Mouse (Mus musculus): ENCODE data around the gene Eps15l1.

Gene Eps15l1

GRCm38 (mm10) chr8:72319921-72320802 lies 101.1 kb downstream of the Eps15l1 start:
- DNase-seq (ENCODE audit: low spot score): no peak

DNA sequence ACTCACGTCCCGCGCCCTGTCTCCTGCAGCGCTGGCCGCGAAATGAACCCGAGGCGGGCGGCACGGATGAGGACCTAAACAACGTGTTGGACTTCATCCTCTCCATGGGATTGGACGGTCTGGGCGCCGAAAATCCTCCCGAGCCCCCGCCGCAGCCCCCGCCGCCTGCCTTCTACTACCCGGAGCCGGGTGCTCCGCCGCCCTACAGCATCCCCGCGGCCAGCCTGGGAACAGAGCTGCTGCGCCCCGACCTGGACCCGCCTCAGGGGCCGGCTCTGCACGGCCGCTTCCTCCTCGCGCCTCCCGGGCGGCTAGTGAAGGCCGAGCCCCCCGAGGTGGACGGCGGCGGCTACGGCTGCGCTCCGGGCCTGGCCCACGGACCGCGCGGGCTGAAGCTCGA lies 101.9 kb downstream of the Eps15l1 start:
- no peak for DNase-seq (ENCODE audit: low spot score)

DNA sequence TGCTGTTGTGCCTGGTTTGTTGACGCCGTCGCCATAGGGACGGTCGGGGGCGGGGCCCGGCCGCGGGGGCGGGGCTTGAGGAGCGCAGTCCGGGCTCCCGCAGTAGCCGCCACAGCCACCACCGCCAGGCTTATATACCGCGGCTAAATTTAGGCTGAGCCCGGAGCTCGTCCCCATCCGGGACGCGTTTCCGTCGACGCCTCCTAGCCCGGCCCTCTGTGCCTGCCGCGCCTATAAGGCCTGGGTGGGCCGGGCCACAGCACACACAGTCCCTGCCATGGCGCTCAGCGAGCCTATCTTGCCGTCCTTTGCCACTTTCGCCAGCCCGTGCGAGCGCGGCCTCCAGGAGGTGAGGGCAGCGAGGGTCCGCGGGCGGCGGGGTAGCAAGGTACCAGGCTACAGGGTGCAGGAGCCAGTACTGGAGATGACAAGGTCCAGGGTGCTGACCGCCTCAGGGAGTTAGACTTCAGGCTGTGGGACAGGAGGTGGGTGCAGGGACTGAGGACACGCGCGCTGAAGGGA lies 102.4 kb downstream of the Eps15l1 start, which contains the start of gene Klf2:
Gene Klf2, plus strand, starts transcription at position 233 of the 522 bp plus-strand sequence.
- DNase-seq (ENCODE audit: low spot score): peak; percentile 88

DNA sequence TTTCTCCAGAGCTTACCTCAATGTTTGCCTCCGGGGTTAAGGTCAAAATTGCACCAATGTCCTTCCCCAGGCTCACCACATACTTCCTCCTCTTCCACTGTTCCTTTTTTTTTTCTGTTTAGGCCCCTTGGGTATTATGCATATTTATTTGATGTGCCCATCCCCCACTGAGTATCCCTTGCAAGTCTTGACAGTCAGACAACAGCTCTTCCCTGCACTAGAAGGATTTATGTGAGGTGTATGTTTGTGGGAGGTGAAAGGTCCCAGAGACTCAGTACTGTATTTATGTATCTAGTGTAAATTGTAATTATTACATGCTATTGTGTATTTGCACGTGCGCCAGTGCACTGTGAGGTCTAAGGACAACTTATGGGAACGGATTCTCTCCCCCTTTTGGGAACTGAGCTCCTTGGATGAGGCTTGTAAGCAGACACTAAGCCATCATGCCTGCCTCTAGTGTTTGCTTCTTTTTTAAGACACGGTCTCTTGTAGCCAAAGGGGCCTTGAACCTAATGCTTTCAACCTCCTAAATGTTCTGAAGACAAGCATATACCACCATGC lies 103.4 kb downstream of the Eps15l1 start:
- DNase-seq (ENCODE audit: low spot score): no peak

- DNase-seq (ENCODE audit: low spot score): no peak
These were observed 105.1 kb downstream of the Eps15l1 start for GRCm38 (mm10) chr8:72316053-72316695.

- no peak for DNase-seq (ENCODE audit: low spot score)
These were observed 108.2 kb downstream of the Eps15l1 start for GRCm38 (mm10) chr8:72312926-72313518.

- peak; percentile 76 for DNase-seq (ENCODE audit: low spot score)
These were observed 110.3 kb downstream of the Eps15l1 start for GRCm38 (mm10) chr8:72310849-72311506.

- no peak for DNase-seq (ENCODE audit: low spot score)
These were observed 113.0 kb downstream of the Eps15l1 start for GRCm38 (mm10) chr8:72308276-72308675.

GRCm38 (mm10) chr8:72306913-72307312 lies 114.3 kb downstream of the Eps15l1 start:
- no peak for DNase-seq (ENCODE audit: low spot score)

DNA sequence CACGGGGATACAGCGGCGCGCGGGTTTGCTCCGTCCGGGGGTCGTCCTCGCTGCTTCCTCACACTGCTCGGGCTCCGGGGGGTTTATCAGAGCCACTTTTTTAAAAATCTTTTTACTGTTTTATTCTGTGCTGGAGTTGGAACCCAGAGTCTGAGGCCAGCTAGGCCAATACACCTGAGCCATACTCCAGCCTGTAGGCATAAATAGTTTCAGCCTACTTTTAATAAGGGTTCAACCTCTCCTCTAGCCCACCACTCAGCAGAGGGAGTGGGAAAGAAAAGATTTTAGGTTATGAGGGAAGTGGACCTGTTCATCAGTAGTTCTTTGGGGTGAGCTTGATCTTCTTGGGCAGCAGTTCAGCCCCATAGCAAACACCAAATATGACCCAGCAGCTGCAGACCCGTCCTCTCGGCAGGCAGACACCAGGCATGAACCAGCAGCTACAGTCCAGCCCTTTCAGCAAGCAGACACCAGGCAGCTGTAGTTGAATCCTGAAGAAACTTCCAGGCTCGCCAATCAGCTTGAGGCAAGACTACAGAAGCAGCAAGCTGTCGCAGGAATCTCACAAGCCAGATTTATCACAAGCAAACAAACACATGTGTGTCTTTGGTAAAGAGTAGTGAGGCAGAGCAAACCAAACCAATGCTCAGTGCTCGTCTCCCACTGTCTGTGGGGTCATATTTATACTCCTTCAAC lies 115.9 kb downstream of the Eps15l1 start, which contains the start of gene Gm10282:
Gene Gm10282, minus strand, starts transcription at position 51 of the 696 bp plus-strand sequence.
- no peak for DNase-seq (ENCODE audit: low spot score)

GRCm38 (mm10) chr8:72303633-72304032 lies 117.6 kb downstream of the Eps15l1 start:
- DNase-seq (ENCODE audit: low spot score): peak; percentile 22

GRCm38 (mm10) chr8:72302986-72303612 lies 118.2 kb downstream of the Eps15l1 start:
- DNase-seq (ENCODE audit: low spot score): no peak

- no peak for DNase-seq (ENCODE audit: low spot score)
These were observed 119.8 kb downstream of the Eps15l1 start for GRCm38 (mm10) chr8:72301497-72301896.

DNA sequence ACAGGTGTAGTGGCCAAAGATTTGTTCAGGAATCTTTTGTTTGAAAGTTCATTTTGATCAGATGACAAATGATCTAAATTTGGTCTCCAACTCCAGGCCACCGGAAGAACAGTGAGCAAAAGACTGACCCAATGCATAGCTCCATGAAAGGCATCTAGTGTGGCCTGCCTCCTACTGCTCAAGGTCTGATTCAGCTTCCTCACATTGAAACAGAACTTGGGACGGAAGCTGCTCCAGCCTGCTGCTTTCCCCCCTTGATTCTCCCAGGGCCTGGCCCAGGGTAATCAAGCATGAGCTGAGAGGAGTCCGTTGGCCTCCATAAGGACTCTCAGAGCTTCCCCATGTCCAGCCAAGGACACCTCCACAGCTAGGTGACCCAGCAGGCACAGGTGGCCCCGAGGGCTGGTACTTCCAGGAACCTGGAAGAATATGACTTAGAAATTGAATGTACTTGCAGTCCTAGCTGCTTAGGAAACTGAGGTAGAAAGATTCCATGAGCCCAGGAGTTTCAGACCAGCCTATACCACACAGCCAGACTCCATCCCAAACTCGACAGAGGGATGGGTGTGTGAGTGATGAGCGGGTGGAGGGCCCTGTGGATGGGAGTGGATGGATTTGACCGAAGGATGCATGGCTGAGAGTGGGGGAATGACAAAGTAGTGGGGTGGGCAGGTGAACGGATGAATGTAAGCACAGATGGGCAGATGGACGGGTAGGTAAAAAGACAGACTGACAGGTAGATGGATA lies 120.4 kb downstream of the Eps15l1 start:
- DNase-seq (ENCODE audit: low spot score): no peak

- DNase-seq (ENCODE audit: low spot score): no peak
These were observed 122.3 kb downstream of the Eps15l1 start for GRCm38 (mm10) chr8:72298928-72299327.

DNA sequence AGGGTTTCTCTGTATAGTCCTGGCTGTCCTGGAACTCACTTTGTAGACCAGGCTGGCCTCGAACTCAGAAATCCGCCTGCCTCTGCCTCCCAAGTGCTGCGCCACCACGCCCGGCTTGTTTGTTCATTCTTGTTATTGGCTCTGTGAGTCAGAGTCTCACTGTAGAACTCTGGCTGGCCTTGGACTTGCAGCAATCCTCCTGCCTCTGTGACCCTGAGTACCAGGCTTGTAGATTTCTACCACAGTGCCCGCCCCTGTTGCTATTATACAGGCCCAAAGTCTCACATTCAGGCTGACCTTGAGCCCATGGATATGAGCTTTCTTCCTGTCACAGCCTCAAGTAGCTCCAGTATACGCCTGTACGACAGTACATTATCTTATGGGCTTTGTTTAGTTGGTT lies 124.7 kb downstream of the Eps15l1 start:
- DNase-seq (ENCODE audit: low spot score): no peak

DNA sequence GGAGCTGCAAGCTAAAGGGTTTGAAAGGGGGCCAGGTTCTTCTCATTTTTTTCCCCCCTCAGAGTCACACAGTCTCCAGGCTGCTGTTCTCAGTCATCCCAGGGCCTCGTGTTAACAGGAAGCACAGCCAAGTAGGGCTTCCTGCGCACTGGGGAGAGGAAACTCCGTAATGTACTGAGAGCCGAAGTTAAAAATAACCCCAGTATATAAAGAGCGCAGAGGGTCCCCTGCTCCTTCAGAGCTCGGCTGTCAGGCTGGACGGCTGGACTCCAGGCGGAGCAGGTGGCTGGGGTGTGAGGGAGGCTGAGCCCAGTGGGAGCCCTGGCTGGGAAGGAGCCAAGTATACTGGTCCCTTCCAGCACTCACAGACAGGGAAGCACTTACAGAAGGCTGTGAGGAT lies 125.6 kb downstream of the Eps15l1 start:
- peak; percentile 70 for DNase-seq (ENCODE audit: low spot score)

DNA sequence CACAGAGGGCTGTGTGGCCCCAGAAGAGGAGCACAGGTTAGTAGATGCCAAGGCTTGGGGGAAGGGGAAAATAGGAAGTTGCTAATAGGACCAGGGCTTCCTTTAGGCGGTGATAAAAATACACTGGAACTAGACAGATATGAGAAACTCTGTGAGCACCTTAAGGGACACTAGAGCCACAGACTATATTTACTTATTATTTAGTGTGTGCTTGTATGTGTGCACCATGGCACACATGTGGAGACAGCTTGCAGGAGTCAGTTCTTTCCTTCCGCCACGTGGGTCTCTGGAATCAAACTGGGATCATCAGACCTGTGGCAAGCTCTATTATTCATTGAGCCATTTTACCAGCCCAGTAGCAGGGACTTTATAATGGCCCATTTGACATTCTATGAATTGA lies 126.1 kb downstream of the Eps15l1 start:
- no peak for DNase-seq (ENCODE audit: low spot score)

DNA sequence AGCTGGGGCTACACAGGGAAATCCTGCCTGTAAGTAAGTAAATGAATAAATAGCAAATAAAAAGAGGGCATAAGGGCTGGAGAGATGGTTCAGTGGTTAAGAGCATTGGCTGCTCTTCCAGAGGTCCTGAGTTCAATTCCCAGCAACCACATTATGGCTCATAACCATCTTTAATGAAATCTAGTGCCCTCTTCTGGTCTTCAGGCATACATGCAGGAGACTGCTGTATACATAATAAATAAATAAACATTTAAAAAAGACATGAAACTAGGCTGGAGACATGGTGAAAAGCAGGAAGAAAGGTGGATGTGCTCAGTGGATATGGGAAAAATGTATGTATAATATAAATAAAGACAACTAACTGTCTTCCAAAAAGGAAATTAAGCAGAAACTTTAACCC lies 128.0 kb downstream of the Eps15l1 start:
- DNase-seq (ENCODE audit: low spot score): no peak

DNA sequence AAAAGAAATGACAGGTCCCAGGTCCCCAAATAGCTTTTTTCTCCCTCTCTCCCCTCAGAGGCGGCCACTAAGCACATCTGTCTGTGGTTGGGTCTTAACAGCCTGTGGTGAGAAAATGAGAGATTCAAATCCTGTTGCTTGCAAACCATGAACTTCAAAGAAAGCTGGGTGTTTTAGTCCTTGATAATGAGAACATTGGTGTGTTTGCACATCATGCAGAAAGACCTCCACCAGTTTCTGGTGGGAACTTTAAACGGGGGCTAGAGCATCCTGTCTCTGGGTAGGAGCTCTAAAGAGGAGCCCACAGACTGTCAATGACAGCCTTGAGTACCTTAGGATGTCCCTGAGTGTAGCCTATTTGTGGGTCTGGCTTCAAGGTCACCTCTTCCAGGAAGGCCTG lies 130.2 kb downstream of the Eps15l1 start:
- DNase-seq (ENCODE audit: low spot score): no peak

Measured in layer of hippocampus, adult 11-12 months (tissue).